Mouse (Mus musculus) olfactory bulb, adult 2 months (tissue): ENCODE measurements around the gene Nupl1.

Experiments
- CTCF ChIP-seq: fragments of 200-500 bp; IDR thresholded peaks from 2 replicates; pipeline ENCODE4 v1.5.1; 2012; ENCODE audit warnings: low read depth, mild to moderate bottlenecking, low read length, moderate library complexity; ENCODE audit not compliant: insufficient read depth
- POLR2A ChIP-seq: fragments of 200-500 bp; IDR thresholded peaks from 2 replicates; pipeline ENCODE4 v1.6.1; 2012; ENCODE audit warnings: mild to moderate bottlenecking, low read depth, low read length, moderate library complexity; ENCODE audit not compliant: insufficient read depth

DNA sequence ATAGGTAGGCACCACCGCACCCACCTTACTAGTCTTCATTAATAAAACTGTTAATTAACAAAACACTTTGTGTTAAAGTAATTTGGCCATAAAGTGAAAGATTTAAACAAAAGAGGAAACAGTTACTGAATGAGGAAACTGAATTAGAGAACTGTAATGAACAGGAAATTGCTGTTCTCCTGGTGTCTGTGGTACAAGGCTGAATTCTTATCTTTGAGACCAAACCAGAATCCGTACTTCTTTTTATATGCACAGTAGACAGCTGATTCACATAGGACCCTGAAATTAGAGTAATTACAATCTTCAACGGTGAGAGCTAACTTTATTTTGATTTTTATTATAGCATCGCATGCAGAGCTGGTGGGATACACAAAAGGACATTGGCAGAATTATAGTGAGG lies 39.1 kb upstream of the Nupl1 start:
- TF ChIP-seq CTCF (no peak), POLR2A (no peak)
